Mouse (Mus musculus): Measurements from ENCODE around the gene Rprd2.
A peak's percentile ranks its signal among the peaks of the same experiment; 100 is the strongest.
"Not testable (repeated sequence)": the region's sequence is repeated elsewhere in the genome, so short reads cannot be mapped to it uniquely, and the experiment has no call there.

The Rprd2 gene

DNA sequence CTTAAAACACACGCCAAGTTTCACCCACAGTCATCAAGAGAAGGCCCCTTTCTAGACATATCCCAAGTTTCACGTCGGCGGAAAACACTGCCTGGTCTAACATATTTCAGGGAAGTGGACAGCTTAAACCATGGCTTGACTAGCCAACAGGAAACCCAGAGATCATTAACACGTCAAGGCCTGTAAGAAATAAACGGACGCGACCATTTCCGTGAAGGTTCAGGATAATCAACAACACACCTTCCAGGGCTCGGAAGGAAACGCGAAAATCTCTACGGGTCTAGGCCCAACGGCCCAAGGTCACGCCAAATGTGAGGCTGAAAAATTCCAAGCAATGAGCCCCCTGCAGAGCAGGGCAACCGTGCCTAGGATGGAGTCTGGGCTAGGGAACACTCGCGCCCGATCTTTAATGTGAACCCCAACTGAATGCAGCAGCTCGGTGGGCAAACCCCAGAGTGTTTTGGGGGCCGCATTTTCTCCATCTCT, 594 bp downstream of the Rprd2 start:
- DNase-seq (ENCODE audit: low read depth, low spot score) = peak; percentile 43

DNA sequence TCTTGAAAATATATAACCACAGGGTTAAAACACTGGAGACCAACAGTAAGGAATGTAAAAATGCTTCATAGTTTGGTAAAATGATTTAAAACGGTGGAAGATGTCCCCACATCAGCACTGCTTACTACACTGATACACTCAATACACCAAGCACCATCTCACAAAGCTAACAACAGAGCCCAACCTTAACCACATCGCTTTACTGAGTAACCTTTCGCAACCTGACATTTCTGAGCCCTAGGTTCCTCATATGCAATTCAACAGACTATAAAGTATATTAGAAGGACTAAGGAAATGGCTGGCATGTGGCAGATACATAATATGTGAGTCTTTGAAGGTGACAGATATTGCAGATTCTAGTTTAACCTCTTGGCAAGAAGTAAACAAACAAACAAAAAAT, 2.0 kb downstream of the Rprd2 start:
- DNase-seq (ENCODE audit: low read depth, low spot score) = no peak

DNA sequence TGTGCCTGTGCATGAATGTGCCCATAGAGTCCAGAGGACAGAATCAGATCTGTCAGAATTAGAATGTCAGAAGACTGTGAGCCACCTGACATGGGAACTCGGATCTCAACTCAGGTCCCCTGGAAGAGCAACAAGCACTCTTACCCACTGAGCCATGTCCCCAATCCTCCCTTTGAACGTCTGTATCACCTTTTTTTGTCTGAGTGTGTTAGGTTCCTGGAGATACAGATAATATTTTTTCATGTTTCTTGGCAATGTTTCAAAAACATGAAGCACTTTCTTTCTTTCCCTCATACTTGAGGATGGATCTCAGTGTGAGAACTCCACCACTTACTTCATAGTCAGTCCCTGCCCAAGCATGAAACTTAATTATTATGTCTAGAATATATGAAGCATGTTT, 10.3 kb downstream of the Rprd2 start:
- DNase-seq (ENCODE audit: low read depth, low spot score) = no peak

DNA sequence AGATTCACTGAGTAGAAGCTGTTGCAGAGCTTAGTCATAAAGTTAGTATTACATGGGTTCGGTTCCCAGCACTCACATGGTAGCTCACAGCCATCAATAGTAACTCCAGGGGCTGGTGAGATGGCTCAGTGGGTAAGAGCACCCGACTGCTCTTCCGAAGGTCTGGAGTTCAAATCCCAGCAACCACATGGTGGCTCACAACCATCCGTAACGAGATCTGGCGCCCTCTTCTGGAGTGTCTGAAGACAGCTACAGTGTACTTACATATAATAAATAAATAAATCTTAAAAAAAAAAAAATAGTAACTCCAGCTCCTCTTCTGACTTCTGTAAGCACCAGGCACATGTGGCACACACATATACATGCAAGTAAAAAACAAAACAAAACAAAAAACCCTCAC, 11.0 kb downstream of the Rprd2 start:
- DNase-seq (ENCODE audit: low read depth, low spot score) = not testable (repeated sequence)

DNA sequence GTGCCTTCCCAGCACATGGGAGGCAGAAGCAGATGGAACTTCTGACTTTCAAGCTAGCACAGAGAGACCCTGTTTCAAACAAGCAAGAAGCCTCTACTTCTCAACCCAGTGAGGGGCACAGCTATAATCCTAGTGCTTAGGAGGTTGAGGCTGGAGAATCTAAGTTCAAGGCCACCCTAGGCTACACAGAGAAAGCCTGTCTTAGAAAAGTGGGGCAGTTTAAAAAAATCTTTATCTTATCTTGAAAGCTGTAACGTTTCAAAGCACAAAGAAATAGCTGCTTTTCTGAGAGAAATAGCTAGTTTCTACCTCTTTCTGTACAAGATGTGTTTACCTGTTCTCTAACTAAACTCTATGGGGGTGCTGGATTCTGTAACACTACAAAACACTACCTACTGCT, 12.0 kb downstream of the Rprd2 start:
- DNase-seq (ENCODE audit: low read depth, low spot score) = no peak

DNA sequence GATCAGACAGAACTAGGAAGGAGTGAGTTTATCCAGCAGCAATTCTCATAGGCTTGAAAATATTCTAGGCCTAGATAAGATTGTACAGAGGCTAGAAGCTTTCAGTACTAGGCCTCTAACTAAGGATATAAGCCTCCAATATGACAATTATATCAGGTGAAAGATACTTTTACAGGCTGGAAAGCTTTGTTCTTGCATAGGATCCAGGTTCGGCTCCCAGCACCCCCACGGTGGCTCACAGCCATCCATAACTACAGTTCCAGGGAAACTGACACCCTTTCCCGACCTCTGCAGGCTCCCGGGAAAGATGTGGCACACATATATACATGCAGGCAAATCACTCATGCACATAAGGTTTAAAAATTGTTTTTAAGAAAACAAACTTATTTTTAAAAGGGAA, 14.8 kb downstream of the Rprd2 start:
- DNase-seq (ENCODE audit: low read depth, low spot score) = no peak

DNA sequence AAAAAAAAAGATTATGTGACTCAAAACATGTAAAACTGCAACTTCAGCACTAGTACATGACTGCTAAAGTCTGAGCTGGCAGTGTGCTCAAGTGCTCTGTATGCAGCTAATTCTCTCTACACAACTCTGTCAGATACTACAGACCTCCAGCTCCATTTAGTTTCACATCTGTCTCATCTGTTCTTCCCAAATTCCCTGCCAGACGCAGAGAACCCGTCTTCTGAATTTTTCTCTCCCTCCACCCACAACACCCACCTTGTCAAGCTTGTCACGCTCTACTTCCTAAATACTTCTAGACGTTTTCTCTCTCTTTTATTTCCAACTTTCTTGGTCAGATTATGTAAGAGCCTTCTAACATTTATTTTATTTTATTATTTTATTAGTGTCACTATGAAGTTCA, 19.9 kb downstream of the Rprd2 start:
- DNase-seq (ENCODE audit: low read depth, low spot score) = no peak

DNA sequence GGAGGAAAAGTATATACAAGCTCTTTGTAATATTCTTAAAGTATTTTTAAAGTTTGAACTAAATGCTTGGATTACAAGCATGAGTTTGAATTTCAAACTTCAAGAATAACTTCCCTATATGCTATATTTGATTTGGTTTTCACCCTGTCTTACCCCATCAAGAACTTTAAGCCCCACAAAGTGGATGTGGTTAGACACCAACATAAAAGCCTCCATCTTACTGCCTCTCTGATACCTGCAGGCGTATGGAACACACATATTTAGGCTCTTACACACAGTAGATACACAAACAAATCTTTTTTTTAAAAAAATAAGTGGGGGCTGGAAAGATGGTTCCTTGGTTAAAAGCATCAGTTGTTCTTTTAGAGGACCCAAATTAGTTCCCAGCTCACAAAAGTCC, 24.4 kb downstream of the Rprd2 start:
- DNase-seq (ENCODE audit: low read depth, low spot score) = no peak

DNA sequence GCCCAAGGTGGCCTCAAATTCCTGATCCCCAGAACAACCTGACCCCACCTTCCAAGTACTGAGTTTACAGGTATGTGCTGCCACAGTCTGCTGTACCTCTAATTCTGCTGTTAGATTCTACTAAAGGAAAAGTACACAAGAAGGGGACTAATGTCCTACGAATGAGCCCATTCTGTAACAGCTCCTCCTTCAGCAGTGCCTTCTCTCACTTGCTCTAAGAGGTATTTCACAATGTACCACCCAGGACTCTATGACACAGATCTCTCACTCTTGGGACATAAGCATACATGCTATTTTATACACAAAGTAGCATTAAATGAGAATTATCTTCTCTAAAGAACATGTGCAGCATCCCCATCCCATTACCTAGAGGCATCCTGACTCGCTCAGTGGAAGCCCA, 25.0 kb downstream of the Rprd2 start:
- no peak for DNase-seq (ENCODE audit: low read depth, low spot score)

DNA sequence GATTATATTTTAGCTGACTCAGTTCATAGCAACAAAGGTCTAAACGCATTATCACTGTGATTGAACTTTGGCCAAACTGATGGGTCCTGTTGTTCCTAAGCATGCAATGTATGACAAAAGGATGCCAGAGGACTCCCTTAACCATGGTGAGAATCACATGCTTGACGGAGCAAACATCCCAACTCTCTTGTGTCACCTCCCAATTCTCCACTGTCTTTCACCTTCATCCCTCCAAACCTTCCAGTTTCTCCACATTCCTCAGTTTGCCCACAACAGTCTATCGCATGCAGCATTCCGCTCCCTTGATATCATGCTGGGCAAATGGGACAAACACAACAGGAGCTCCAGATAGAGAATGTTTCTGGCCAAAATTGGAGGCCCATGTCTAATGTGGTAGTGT, 33.2 kb downstream of the Rprd2 start:
- no peak for DNase-seq (ENCODE audit: low read depth, low spot score)

DNA sequence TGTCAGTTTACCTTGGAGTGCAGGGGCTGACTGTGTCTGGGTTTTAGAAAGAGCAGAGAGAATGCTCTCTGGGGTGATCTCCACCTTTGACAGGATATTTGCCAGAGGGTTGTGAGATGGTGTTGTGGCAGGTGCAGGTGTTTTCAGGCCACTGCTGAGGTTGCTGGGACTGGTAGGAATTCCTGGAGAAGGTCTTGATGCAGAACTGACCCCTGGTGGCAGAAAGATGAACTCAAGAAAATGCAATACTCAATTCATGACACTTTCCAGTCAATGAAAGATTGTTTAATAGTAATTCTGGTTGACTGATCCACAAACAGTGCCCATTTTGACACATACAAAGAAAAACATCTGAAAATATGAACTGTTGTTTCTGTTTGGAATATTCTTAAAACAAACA, 46.7 kb downstream of the Rprd2 start:
- no peak for DNase-seq (ENCODE audit: low read depth, low spot score)

DNA sequence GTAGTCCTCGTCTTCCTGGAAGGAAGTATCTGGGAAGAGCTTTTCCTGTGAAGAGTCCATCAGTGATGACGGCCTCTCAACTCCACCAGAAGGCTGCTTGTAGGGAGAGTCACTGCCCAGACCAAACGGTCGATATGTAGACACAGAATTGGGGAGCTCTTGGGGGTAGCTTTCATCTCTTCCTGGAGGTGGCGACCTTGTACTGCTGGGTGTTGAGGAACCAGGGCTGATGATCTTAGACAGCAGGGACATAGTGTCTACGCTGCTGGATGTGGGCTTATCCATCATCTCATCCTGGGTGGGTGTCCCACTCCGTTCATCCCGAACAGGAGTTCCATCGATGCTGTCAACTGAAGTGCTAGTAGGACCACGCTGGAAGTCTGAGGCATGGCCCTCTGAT, 53.1 kb downstream of the Rprd2 start:
- DNase-seq (ENCODE audit: low read depth, low spot score) = no peak

DNA sequence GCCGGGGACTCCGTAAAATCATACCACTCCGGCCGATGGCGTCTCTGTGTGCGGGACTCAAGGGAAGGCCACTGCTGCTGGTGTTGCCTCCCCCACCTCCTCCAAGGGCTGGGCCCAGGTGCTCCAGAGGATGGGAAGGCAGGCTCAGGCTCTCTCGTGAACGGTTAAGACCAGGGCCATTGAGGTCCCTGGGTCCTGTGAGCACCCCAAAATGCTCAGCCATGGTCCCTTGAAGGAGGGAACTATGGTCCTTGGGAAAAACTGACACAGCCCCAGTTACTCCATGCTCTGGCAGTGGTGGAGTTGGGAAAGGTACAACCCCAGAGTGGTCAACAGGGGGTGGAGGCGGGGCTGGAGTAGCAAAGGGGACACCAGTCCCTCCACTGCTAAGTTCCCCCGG, 54.9 kb downstream of the Rprd2 start:
- DNase-seq (ENCODE audit: low read depth, low spot score) = no peak

DNA sequence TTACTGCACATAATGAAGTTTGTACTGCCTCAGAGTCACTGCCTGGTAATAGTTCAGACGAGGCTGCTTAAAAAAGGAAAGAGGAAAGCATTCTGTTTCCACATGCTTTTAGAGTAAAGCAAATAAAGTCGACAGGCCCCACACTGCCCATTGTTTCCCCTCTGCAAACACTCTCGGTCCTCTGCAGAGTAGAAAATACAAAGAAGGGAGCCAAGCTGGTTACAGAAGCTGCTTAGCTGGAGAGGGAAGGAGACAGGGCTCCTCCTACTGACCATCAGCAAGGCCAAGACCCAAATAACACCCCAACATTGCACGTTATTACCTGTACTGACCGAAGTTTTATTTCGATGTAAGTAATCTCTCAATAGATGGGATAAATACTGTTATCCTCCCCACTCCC, 55.7 kb downstream of the Rprd2 start:
- DNase-seq (ENCODE audit: low read depth, low spot score) = no peak

DNA sequence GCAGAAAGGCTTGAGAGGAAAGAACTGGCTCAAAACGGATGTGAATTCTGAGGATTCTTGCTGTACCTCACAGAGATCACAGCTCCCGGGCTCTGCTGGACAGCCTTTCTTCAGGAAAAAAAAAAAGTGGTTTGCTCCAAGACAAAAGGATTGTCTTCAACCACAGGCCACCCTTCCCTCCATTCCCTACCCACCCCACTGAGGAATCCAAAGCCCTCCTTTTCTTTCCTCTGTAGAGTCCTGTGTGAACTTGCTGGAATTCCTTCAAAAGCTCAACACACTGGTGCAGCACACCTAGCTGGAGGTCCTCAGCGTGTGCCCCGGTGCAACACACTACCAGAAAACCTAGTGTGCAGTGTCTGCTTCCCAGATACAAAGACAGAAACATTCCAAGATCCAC, 56.9 kb downstream of the Rprd2 start:
- DNase-seq (ENCODE audit: low read depth, low spot score) = no peak

DNA sequence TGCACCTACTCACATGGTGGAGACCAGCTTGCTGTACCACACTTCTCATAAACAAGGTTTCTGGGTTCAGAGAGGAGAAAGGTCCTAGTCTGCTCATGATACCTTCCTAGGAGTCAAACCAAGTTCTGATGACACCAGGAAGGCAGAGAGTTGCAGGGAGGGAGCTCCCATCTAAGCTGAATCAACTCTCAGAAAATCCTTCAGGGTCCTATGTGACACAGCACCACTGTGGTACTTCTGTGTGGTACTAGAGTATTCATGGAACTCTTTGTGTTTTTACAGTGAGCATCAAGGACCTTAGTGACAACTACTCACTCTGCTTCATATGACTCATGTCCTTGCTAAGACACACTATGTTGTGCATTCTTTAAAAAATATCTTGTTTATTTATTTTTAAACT, 58.0 kb downstream of the Rprd2 start:
- DNase-seq (ENCODE audit: low read depth, low spot score) = no peak

DNA sequence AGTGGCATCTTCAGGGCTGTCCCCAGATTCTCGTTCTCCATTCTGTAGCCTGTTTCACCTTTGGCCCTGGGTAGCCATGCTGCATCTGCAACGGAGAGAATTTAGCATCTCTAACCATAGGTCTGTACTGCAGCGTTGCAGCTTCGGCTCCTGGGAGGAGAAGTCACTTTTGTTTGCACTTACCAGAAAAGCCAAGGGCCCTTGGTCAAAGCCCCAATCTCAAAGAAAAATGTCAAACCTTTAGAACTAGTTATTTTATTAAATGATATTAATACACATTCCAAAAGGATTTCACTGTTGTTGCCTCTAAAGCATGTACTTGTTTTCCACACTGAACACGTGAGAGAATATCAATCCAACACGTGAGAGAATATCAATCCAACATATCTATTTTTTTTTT, 58.6 kb downstream of the Rprd2 start, which contains the start of gene Tars2:
TSS of gene Tars2 (minus strand) at position 101 of the 400 bp plus-strand sequence.
- DNase-seq (ENCODE audit: low read depth, low spot score) = no peak

DNA sequence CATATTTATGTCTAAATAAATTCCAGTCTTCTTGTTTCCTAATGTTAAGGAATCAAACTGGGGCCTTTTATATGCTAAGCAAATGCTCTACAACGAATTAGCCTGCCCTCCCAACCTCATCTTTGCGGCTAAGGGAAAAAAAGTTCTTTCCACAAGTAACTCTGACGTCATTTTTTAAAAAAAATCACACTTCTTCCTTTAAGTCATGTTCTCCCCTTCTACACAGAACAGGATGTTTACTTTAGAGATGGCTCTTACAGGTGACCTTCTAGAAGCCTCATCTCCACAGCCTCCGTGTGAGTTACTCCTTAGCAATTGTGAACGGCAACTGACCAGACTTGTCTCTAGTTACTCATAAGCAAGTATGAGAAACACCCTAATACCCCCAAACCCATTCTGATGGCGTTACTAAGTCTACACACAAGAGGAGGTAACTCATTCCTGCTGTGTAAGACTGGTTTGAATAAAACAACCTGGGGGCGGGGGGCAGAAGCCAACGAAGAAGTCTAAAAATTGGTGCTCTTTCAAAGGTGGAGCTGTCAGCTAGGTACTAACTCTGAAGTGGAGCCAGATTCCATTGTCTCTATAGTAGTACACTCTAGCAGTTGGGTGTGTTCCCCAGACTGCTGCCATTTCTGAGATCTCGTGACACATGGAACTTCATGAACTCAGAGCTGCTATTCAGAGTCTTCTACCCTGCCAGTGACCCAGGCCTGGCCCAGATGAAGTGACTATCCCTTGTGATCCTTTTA, 60.0 kb downstream of the Rprd2 start:
- no peak for DNase-seq (ENCODE audit: low read depth, low spot score)

DNA sequence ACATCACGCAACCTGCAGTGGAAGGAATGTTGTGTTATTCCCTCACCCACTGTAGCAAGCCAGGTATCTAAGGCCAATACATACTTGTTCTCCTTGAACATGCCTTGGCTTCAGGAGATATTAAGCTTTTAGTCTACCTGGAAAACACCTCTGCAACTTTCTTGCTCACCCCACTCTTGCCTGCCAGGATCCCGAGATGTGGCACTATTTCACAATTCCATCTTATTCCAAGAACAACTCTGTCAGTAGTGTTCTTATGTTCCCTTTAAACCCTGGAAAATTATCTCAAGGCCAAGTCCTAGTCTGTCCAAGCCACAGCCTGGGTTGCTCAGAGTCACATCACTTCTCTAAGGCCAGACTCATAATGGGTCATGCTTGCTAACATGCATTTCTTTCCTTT, 61.9 kb downstream of the Rprd2 start:
- DNase-seq (ENCODE audit: low read depth, low spot score) = no peak

DNA sequence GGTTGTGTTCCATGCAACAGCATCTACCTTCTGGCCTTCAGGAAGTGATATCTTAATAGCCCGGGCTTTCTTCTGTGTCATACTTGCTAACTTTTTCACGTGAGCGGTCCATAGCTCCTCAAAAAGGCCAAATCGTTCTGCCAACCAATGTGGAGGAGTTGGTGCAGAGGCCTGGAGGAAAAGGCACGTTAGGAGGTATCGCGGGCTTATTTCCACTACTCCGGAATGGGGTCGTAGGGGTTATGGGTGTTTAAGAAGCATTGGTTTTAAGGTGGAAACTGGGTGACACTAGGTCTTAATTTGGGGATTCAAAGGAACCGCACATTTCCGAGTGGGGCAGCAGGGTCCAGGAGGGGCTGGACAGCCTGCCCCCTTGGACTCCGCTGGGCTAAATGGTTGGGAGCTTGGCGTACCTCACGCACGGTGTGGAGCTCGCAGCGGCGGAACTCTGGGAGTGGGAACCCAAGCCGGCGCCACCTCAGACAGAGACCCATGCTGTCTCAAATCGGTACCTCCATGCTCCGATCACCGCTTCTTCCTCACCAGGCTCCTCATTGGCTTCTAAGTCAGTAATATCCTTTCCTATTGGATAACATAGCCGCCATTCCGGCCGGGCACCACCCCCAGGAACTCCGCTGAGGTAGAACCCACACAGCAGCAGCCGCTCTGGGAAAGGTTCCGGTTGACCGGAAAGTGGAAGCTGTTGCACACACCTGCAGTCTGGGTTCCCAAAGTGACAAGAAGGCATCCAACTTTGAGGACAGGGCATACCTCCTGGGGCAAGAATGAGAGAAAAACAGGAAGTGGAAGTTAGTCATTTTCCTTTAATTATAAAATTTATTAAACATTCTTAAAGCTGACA, 64.1 kb downstream of the Rprd2 start:
- DNase-seq (ENCODE audit: low read depth, low spot score) = peak; percentile 82

DNA sequence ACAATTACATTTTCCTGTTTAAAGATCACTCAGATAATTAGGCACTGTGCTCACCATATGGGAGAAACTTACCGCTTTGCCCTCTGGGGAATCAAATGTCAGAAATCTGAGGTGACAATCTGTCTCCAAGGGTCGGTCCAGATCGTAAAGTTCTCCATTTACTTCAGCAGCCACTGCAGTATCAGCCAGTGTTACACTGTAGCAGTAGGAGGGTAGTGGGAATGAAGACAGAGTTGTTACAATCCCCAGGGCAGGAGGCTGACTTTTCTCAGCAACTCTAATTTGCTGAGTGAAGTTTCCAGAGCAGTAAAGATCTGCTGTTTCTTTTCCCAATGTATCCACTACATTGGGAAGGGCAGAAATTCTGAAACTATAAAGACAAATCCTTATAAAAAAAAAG, 65.7 kb downstream of the Rprd2 start:
- DNase-seq (ENCODE audit: low read depth, low spot score) = no peak

DNA sequence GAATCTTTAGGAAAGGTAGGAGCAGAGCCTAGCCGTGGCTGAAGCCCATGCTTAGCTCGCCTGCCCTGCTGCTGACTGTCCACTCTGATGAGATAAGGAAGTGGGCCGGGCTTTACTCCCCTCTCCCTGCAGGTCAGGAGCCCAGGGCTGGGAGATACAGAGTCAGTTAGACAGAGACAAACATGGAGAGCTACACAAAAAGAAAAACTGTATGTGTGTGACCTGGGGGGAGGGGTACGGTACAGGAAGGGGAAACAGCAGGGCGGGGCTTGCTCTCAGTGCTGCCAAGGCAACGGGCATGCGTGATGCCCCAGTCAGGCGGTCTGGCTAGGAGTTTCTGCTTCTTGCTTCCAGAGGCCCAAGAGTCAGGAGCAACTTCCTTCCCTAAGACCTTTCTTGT, 78.3 kb downstream of the Rprd2 start:
- DNase-seq (ENCODE audit: low read depth, low spot score) = no peak

Data from c-Kit-negative CD71-positive TER-119-positive erythroid progenitor cells, embryonic 14.5 days (primary cell).